Mouse (Mus musculus) v-Abl transformed pro-B cells (cell line): Measurements from ENCODE around the gene Atp2b2.

Experiments used
- in situ Hi-C, 2 experiments: fragments of 400-800 bp; cut with MboI; formaldehyde crosslinking; loops; one replicate each; pipeline ENCODE4 v1.15.1; 2025; ENCODE audit not compliant: unreplicated experiment in 2 of 2

Atp2b2 gene

DNA sequence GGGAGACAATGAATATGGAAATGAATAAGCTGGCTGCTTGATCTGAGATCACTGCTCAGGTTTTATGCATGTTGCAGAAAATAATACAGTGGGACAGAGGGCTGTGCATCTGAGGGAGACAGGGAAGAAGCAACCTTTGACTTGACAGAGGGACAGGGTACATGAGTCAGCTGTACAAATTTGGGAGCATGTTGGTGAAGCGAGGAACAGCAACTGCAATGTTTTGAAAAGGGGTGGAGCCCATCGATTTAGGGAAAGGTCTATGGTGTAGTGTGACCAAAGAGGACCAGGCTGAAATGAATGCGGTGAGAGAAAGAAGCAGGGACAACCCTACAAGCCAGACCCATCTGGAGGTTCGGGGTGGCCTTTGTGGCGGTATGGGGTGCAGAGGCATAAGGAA lies 84.4 kb downstream of the Atp2b2 start:
- in situ Hi-C loops = no loop called here

DNA sequence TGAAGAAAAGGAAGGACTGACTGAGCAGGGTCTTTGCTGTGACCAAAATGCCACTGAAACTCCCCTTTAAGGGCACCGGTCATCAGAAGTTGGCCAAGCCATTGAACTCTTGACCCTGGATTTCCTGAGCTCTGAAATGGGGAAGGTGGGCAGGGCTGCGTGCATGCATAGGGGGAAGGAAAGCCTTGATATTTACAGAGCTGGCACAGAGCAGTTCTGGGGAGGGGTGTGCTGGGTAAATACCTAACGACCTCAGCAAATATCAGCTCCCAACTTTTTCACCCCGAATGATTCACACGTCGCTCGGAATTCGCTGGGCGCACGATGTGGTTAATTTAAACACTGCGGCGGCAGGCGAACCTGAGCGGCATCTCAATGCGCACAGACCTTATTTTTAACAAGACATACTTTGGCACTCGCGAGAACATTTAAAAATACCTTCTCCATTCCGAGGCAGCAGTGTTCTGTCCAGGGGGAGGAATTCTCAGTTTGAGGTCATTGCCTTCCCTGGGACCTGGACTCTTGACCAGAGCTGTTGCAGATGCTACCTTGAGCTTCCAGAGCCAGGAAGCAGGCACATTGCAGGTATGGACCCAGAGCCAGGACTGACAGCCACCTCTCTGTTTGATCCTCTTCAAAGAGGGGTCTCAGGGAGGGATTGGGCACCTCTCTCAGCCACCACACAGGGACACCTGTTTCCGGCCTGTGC lies 85.0 kb downstream of the Atp2b2 start:
- in situ Hi-C loops = no loop called here

DNA sequence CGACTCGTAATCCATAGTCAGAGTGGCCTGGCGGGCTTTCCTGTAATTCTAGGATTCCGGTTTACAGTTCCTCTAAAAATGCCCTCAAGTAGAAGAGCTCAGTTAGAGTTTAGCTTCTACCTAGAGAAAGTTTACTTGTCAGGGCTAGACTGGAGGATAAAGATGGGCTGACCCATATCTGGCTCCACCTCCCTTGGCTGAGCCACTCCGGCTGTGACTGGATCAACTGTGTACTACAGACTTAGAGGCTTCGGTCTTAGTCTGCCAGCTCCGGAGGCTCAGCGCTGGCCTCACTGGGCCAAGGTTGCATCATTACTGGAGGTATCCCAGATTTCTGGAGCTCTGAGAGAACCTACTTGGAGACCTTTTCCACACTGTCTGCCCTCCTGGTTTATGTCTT lies 94.9 kb downstream of the Atp2b2 start:
- in situ Hi-C loops = no loop called here

DNA sequence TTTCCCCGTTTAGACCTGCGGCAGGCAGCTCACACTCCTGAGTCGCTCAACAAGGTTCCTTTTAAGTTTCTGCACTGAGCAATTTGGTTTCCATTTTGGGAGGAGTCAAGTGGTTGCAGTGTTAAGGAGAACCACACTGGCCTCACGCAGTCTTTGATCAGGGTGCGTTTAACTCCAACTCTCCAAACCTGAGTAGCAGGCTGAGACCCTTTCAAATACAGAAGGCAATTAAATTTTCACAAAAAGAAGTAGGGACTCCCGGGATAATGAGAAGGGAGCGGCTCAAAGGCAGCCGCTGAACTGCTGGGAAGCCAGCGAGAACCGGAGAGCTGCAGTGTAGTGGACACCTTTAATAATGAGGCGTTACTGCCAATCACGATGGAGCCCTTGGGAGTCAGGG lies 100.1 kb downstream of the Atp2b2 start:
- in situ Hi-C loops = no loop called here

DNA sequence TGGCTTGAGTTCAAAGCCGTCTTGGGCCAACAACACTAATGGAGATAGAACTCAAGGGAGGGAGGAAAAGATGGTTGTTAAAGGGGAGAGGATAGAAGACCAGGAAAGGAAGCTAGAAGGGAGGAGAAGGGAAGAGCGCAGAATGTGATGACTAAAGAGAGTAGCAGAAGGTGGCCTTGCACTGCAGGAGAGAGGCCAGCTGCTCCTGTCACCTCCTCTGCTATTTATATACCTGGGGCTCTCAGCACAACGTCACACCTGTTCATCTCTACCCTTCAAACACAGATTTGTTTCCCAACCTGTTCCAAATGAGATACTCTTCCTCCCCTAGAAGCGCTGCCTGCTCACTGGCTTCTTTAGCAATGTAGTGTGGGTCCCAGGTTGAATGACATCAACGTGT lies 101.1 kb downstream of the Atp2b2 start:
- in situ Hi-C loops = no loop called here

DNA sequence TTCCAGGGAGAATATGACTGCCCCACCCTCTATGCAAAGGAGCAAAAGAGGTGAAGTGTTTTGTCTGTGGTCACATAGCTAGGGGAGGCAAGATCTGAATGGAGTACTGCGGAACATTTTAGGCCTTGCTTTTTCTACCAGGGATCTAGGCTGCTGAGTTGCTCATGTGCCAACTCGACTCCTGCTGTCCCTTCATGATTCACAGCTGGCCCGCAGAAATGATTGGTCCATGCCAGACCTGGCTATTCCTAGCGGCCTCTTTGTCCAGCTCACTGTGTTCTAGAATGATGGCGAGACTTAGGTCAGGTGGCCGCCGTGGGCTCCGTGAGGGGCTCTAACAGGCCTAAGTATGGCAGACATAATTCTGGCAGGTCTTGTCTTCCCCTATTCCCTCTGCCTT lies 103.0 kb downstream of the Atp2b2 start:
- in situ Hi-C loops = no loop called here

DNA sequence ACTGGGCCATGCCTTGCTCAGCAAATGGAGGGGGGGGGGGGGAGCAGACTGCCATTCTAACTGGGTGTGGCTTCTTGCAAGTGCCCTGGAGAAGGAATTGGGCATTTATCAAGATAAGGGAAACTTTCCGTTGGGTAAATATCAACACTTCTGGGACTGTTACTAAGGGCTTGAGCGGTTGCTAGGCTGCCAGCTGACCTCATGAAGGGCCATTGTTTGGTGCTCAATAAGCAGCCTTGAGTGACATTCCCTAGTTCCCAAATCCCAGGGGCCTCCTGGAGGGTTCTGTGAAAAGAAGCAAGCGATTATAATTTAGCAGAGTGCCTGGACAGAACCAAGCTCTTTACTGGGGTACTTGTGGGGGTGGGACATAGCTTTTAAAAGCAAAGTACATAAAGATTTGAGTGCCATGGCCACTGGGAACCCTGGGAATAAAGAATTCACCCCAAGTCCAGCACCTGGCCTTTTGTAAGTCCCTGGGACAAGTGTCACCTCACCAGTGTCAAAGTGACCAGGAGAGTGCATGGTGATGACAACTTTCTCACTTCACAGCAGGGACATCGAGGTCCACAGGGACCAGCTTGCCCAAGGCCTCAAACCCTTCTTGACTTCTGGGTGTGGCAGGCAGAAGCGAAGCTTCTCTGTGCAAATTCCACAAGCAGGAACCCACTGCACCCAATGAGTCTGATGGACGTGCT lies 105.5 kb downstream of the Atp2b2 start:
- in situ Hi-C loops = no loop called here

DNA sequence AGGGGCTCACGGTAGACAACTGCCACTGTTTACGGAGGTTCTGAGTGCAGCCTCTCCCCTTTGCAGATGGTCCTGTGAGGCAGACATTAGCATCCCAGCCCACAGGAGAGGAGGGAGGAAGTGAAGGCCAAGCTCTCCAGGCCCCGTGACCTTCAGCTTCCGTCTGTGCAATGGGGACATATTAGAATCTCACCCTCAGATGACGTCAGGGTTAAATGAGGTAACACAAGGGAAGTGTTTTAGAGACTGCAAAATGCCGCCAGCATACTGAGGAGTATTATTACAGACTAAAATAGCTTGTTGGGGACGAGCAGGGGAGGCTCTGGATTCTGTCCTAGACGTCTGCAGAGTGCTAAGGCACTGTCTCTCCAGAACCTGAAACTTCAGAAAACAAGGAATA lies 106.3 kb downstream of the Atp2b2 start:
- in situ Hi-C loops = no loop called here

DNA sequence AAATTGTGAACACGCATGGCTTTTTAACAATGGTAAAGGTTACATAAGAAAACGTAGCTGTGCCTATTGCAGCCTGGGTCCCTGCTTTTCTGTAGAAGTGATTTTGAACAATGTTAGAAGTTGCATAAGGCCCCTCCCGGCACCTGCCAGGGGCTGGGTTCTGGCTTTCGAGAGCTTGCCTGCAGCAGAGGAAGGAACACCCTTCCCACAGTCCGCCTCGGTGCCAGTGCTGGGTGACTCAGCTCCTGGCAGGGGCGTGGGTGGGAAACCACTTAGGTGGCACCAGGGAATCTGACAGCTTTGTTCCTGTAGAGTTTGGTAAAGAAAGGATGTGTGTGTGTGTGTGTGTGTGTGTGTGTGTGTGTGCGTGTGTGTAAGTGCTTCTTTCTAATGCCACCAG lies 107.7 kb downstream of the Atp2b2 start:
- in situ Hi-C loops = no loop called here

DNA sequence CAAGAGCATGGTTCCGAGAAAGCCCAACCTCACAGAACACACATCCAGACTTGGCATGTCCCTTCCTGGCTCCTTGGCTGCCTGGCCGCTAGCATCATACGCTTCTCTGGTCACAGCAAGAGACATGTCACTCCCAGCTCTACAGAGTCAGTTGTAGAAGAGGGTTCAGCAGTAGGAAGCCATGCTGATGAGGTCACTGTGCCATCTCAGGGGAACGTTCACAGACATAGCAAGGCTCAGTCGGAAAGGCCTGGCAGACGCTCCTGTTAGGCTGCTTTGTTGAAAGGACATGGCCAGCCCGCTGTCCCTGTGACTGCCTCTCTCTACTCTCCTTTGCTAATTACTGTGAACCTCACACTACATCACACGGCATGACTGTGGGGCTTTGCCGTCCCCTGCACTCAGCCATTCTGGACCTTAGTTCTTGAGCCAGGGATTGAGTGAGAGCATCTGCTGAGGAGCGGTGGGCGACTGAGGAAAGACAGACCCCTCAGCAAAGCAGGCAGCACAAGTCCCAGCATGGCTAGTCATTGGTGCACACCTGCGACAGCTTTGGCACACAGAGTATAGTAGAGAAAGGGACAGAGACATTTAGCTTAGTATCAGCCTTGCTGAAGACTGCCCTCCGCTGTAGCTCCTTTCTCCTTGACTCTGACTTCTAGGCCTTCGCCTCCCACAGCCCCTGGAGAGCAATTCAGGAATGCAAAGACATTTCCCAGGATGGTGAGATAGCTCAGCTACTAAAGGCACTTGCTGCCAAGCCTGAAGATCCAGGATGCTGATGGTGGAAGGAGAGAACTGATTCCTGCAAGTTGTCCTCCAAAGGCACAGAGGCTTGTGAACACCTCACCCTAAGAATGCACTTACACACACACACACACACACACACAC lies 108.9 kb downstream of the Atp2b2 start:
- in situ Hi-C loops = no loop called here

DNA sequence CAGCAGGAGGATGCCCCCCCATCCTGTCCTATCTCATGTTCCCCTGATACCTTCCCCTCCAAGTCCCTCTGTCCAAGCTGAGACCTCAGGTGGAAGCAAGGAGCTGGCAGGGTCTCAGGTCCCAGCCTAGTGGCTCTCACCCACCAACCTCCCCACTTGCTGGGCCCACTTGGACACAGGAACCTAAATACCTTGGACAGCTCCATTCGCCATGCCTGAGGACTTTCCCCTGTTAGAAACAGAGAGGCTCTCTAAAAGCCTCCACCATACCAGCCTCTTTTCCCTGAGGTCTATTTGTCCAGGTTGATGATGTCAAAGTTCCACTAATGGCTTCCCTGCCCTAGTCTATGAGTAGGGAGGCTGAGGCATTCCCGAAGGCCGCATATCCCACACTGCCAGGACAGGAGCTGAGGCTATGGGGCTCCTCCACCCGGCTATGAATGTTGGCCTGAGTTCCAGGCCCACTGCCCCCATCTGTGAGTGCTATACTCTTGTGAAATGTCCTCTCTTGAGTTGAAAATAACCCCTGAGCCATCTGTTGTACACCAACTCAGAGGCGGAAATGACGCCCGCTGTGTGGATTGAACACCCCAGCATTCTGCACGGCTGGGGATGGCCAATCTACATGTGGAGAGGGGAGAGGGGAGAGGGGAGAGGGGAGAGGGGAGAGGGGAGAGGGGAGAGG lies 113.1 kb downstream of the Atp2b2 start:
- in situ Hi-C loops = no loop called here

DNA sequence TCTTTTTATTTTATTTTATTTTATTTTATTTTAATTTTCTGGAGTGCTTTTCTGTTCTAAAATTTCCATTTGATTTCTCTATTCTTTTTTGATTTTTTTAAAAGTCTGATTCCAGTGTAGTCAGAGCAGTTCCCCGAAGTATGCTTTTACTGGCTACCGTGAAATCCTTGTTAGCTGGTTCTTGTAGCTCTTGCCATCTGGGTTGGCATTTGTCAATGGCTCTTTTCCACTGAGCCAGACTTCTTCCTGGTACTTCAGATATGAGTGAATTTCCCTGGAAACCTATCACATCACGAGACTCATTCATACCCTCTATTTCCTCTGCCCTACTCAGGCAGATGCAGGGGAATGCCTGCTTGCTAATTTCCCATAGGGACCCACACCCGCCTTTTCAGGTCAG lies 119.2 kb downstream of the Atp2b2 start:
- in situ Hi-C loops = loop anchor here in 1 of 2 experiments (25.0 kb wide), 1 partner anchor 564 kb away; no protein-coding TSS in a partner anchor

DNA sequence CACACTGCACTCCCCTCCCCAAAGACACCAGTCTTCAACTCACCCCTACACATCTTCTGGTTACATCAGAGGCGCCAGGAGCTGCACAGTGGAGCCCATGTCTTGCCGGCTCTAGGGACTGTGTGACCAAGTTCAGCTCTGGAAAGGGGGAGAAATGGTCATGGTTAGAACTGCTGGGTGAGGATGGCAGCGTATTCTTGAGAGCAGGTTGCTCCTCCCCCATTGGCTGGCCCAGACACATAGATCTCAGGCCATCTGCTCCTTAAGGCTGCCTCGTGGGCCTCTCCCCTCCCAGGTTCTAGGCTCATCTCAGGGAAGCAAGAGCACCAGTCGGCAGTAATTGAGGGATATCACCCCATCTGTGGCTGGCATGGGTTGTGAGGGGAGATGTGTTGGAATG lies 121.9 kb downstream of the Atp2b2 start:
- in situ Hi-C loops = loop anchor here in 1 of 2 experiments (25.0 kb wide), 1 partner anchor 567 kb away; no protein-coding TSS in a partner anchor

DNA sequence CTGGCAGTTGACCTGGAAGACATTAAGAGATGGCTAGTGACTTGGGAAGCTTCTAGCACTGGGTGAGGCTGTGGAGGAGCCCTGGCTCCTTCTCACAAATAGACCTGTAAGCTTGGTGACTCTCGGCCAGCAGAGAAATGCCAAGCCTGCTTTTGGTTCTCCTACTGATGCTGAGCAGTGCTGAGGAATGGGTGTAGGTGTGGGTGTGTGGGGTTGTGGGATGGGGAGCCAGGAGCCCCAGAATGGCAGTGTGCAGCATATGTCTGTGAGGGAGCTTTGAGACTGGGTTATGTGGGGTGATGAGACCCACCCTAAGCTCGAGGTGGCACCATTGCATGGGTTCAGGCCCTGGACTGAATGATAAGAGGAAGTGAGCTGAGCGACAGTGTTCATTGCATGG lies 129.7 kb downstream of the Atp2b2 start:
- in situ Hi-C loops = loop anchor here (5.0 to 25.0 kb wide), 2 partner anchors 160 to 575 kb away; no protein-coding TSS in a partner anchor

DNA sequence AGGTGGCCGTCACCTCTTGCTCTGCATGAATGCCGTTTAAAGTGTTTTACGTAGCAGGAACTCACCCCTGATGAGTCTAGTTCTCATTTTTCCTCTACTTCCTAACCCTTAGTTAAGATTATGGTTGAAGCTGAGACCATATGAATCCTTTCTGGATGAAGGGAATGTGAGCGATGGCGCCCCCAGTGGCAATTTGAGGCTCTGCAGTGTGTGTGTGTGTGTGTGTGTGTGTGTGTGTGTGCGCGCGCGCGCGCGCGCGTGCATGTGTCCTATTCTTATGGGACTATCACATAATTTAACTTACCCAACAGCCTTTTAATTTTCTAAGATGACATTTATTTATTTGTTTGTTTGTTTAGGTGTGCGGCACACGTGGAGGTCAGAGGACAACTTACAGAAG lies 131.3 kb downstream of the Atp2b2 start:
- in situ Hi-C loops = loop anchor here (5.0 to 25.0 kb wide), 2 partner anchors 161 to 576 kb away; no protein-coding TSS in a partner anchor

DNA sequence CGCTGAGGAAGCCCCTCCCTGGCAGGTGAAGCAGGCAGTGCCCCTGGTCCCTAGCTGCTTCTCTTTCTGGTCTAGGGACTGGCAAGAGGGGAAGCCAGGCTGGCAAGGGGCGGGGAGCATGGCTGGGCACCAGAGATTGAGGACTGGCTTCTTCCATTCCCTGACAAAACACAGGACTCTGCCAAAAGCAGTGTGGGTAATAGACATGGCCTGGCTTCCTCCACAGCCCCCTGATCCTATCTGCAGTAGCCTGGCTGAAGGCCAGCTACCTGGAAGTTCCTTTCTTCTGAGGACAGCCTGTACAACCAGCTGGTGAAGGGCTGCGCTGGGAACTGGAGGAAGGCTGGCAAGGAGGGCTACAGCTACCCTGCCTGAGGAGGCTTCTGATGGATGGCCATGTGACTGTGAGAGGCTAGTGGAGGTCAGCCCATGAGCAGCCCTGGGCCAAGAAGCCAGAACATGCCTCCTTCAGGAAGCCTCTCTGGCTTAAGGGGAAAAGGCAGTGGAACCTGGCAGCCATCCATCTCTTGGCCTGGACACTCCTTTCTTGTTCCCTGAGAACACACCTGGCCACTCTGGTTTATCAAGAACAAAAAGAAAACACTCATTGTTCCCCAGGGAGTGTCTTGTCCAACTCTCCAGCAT lies 131.9 kb downstream of the Atp2b2 start:
- in situ Hi-C loops = loop anchor here (5.0 to 25.0 kb wide), 2 partner anchors 162 to 577 kb away; no protein-coding TSS in a partner anchor

DNA sequence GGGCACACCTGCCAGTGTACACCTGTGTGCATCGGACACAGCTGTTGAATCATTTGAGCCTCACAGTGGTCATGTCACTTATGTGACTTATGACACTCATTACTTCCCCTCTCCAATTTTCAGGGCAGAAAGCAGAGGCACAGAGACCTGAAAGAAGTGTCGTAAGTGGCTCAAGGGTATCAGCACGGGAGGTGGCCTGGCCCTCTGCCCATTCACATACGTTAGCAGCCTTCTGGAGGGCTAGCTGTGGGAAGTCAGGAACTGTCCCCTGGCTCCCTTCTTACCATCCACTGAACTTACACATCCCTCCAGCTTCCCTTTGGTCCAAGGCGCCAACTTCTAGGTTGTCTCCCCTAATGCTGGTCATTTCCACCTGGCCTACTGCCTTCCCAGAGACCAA lies 132.6 kb downstream of the Atp2b2 start:
- in situ Hi-C loops = loop anchor here (5.0 to 25.0 kb wide), 4 partner anchors 75 to 577 kb away; no protein-coding TSS in a partner anchor

DNA sequence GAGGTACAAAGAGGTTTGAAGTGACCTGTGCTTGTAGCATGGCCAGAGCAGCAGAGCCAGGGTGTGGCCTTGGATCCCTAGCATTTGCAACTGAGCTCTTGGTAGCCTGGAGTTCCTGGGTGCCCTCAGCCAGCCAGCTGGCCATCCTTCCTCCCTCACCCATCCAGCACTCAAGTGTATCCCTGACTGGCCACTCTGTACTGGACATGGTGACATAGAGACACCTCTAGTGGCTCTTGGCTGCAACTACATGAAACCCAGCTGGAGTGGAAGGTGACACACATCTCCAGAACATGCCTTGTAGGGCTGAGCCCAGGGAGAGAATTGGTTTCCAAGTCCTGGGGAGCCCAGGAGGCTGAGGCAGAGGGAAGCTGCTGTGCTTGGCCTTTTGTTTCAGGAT lies 134.3 kb downstream of the Atp2b2 start:
- in situ Hi-C loops = loop anchor here (5.0 to 25.0 kb wide), 3 partner anchors 73 to 579 kb away; no protein-coding TSS in a partner anchor

DNA sequence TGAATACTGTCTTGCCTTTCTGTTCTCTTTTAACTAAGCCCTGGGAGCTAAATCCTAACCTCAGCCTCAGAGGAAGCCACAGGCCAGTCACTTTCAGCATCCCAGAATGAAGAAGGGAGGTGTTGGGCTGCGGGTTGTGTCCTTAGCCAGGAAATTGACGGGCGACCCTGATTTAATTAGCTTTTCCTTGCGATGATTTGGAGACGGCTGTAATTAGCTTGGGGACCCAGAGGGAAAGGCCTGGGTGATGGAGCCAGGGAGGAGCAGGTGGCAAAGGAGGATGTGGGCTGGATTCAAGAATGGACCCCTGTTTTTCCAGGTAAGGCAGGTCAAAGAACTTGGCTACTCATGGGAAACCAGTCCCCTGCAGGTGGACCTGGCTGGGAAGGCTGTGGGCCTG lies 138.0 kb downstream of the Atp2b2 start:
- in situ Hi-C loops = loop anchor here in 1 of 2 experiments (10.0 to 25.0 kb wide), 2 partner anchors 70 to 583 kb away; no protein-coding TSS in a partner anchor

DNA sequence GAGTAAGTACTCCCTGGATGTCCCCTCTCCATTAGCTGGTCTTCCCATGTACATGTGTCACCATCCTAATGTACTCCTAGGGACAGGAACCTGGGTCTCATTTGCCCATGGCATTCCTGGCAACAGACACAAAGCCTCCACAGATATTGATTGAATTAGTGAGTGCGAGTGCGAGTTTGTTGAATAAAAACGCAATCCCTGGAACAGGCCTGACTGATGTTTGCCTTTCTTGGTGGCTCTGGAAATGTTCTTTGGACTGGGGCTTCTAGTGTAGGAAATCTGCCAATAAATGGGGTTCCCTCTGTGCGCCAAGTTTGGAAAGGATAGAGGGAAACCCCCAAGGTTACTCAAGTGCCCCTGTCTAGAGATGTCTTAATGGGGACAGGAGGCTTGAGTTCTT lies 146.4 kb downstream of the Atp2b2 start:
- in situ Hi-C loops = no loop called here
